Mouse (Mus musculus): Measurements from ENCODE around the gene Snrnp70.

DNA sequence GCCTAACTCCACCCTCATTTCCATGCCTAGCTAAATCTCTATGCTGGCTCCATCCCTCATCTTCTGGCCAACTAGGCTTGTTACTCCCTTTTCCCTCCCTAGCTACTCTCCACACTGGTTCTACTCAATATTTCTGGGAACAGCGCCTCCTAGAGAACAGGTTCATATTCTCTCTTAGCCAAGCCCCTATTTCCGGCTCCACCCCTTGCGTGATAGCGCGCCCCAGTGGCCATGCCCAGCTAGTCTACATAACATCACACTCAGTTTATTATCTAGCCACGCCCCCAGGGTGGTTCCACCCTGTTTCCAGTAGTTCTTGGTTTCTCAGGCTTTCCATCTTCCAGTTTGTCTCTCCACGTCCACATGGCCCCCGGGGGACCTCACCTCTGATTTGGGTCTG is 54.2 kb downstream of the Snrnp70 start:
- TF ChIP-seq POLR2A (IDR thresholded peaks at IDR 0.05; ENCODE audit: low read depth, low read length) (0 out of 2 replicates have a peak, but pooled peaks have one; percentile 6), CTCF (IDR thresholded peaks at IDR 0.05; ENCODE audit: borderline replicate concordance, insufficient read depth, low read length) (peak; percentile 51; the same call in 1 of the 2 replicates)

All from embryonic fibroblast, embryonic 13.5 days (primary cell).